Comparison of ENCODE assay signal across 9 mouse cellular contexts in the genomic region with DNA sequence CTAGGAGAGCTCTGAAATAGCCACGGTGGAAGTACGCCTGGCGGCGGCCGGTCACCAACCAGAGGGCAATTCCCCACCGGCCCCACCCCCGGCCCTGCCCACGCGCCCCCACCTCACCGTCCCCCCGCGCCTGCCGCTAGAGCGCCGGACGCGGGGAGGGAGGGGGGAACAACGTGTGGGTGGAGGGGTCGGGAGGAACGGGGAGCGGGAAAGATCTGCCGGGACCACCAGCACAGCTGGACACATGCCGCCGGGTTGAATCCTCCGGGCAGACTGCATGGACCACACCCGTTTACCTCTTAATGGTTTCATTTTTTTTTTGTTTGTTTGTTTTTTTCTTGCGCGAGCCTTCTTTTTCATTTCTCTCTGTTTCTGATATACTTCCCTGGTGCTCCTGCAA.
DNase-seq lines count a peak whose midpoint lies in the region; ATAC-seq lines count a peak whose summit lies in the region.
"Had no signal": no experiment of that assay in that cellular context is flagged by ENCODE, and none has a peak within 500 bp of the region (broad histone marks: within the 10 kb centered on the region; RNA-seq: fewer than 3 reads in every experiment).

No protein-coding gene starts in this region.

- no peaks in the 10 kb centered on the region for H3K36me3 ChIP-seq in forebrain, embryonic 12.5 days (replicated peaks)
- no peaks in the 10 kb centered on the region for H3K36me3 ChIP-seq in liver, embryonic 16.5 days (ENCODE audit: control insufficient read depth, insufficient read depth)
- H3K36me3 ChIP-seq in neural tube, embryonic 14.5 days (ENCODE audit: control insufficient read depth, insufficient read depth, low read length), result no peaks in the 10 kb centered on the region

- peak; percentile 100 for ATAC-seq in forebrain, embryonic 12.5 days (ENCODE audit: low FRiP score)
- peak; percentile 100 for ATAC-seq in liver, embryonic 16.5 days (ENCODE audit: low read depth)
- ATAC-seq in neural tube, embryonic 14.5 days (ENCODE audit: low read depth), result peak; percentile 91

- no peaks in the 10 kb centered on the region for H3K4me1 ChIP-seq in forebrain, embryonic 12.5 days
- no peaks in the 10 kb centered on the region for H3K4me1 ChIP-seq in liver, embryonic 16.5 days (ENCODE audit: control insufficient read depth, low read depth, low read length)
- H3K4me1 ChIP-seq in neural tube, embryonic 14.5 days (ENCODE audit: control insufficient read depth, insufficient read depth, low read length), result no peaks in the 10 kb centered on the region

- no peak overlapping the region for H3K4me2 ChIP-seq in forebrain, embryonic 12.5 days
- H3K4me2 ChIP-seq in liver, embryonic 16.5 days (ENCODE audit: low read depth, low read length), result no peak overlapping the region
- no peak overlapping the region for H3K4me2 ChIP-seq in neural tube, embryonic 14.5 days (ENCODE audit: low read depth, low read length)

- 42% methylated on average over 28 of the region's 28 CpGs for WGBS in forebrain, embryonic 12.5 days
- WGBS in liver, embryonic 16.5 days (ENCODE audit: insufficient replicate concordance), result 43% methylated on average over 28 of the region's 28 CpGs
- WGBS in neural tube, embryonic 14.5 days, result 44% methylated on average over 28 of the region's 28 CpGs

- H3K4me3 ChIP-seq in forebrain, embryonic 12.5 days (replicated peaks), result no peak overlapping the region
- no peak overlapping the region for H3K4me3 ChIP-seq in liver, embryonic 16.5 days (ENCODE audit: low read depth, low read length)
- H3K4me3 ChIP-seq in neural tube, embryonic 14.5 days (ENCODE audit: low read depth, low read length), result no peak overlapping the region
- H3K4me3 ChIP-seq: erythroblast, embryonic 14.5 days had no signal

- DNase-seq in layer of hippocampus, postnatal 25 days (ENCODE audit: extremely low spot score in 1 of 2, low spot score in 1 of 2), result peak; percentile 15 to 67
- no peak for DNase-seq in layer of hippocampus, adult 8-10 months (ENCODE audit: low spot score in 2 of 2)
- DNase-seq in c-Kit-positive CD71-negative TER-119-negative erythroid progenitor cells, embryonic 14.5 days (ENCODE audit: low read depth), result peak; percentile 76
- peak; percentile 96 for DNase-seq in hindlimb bud, embryonic 11.5 days (ENCODE audit: extremely low spot score, low read depth, low spot score)
- DNase-seq in testis, postnatal 14 days (ENCODE audit: low spot score), result peak; percentile 48

- H3K9me3 ChIP-seq in forebrain, embryonic 12.5 days, result peaks cover 14% of the 10 kb centered on the region
- peaks cover 4% of the 10 kb centered on the region; the same call in 1 of the 2 replicates for H3K9me3 ChIP-seq in liver, embryonic 16.5 days (replicated peaks; ENCODE audit: control insufficient read depth, low read length)
- peaks cover 4% of the 10 kb centered on the region; the same call in 1 of the 2 replicates for H3K9me3 ChIP-seq in neural tube, embryonic 14.5 days (ENCODE audit: control insufficient read depth, low read length)

- no peaks in the 10 kb centered on the region for H3K27me3 ChIP-seq in forebrain, embryonic 12.5 days
- H3K27me3 ChIP-seq in liver, embryonic 16.5 days (ENCODE audit: control insufficient read depth, insufficient read depth, low read depth, low read length), result no peaks in the 10 kb centered on the region
- H3K27me3 ChIP-seq in neural tube, embryonic 14.5 days (ENCODE audit: control insufficient read depth, insufficient read depth, low read length), result no peaks in the 10 kb centered on the region

- H3K9ac ChIP-seq in forebrain, embryonic 12.5 days, result no peak overlapping the region
- no peak overlapping the region for H3K9ac ChIP-seq in liver, embryonic 16.5 days (ENCODE audit: low read depth, low read length)
- H3K9ac ChIP-seq in neural tube, embryonic 14.5 days (replicated peaks; ENCODE audit: low read depth, low read length), result no peak overlapping the region

- no peak overlapping the region for H3K27ac ChIP-seq in forebrain, embryonic 12.5 days
- no peak overlapping the region for H3K27ac ChIP-seq in liver, embryonic 16.5 days (ENCODE audit: low read length)
- no peak overlapping the region for H3K27ac ChIP-seq in neural tube, embryonic 14.5 days (ENCODE audit: low read depth, low read length)

Comparison
In these comparisons a context has a peak if more than half of its experiments do, and no peak if none do; other contexts are left out.
1. DNase-seq: peak in layer of hippocampus, postnatal 25 days (2 of 2), c-Kit-positive CD71-negative TER-119-negative erythroid progenitor cells, embryonic 14.5 days (single experiment), hindlimb bud, embryonic 11.5 days (single experiment) and testis, postnatal 14 days (single experiment); none in layer of hippocampus, adult 8-10 months (0 of 2).
2. Peak in every context shown above with its lines, with median percentiles within 50 percentile points of each other: ATAC-seq.